Mouse (Mus musculus) G1E-ER4 (cell line): ENCODE data around the gene Scap. TPM values are rescaled to one million over a fixed set of nuclear protein-coding genes. Genes with fewer than 3 reads are reported as not detected.

Source experiments
- GATA1 ChIP-seq: IDR thresholded peaks from one replicate; pipeline ENCODE4 v1.8.0; 2012; ENCODE audit warnings: low read length, inconsistent platforms
- polyA plus RNA-seq: library from polyadenylated mRNA; stranded (reverse); fragments of >175 nt; gene quantifications from 2 replicates; pipeline ENCODE4 v1.2.3, GENCODE M21; 2012

The Scap gene
- polyA plus RNA-seq, 1 experiment = 318 TPM

- TF ChIP-seq GATA1 = no peak
Observed at GRCm38 (mm10) chr9:110407311-110408098, 74.4 kb downstream of the Scap start.

- no peak for TF ChIP-seq GATA1
Observed at GRCm38 (mm10) chr9:110408099-110408773, 75.1 kb downstream of the Scap start, which contains the start of gene Ptpn23. Gene Ptpn23, minus strand, starts transcription at chr9:110408213.

- TF ChIP-seq GATA1 = no peak
Observed at GRCm38 (mm10) chr9:110410908-110411887, 78.1 kb downstream of the Scap start.

- no peak for TF ChIP-seq GATA1
Observed at GRCm38 (mm10) chr9:110412926-110413325, 79.8 kb downstream of the Scap start.

- TF ChIP-seq GATA1 = no peak
Observed at GRCm38 (mm10) chr9:110413785-110414184, 80.7 kb downstream of the Scap start.

GRCm38 (mm10) chr9:110419511-110420112 lies 86.5 kb downstream of the Scap start, which contains the start of gene Ngp:
Gene Ngp, plus strand, starts transcription at chr9:110419747.
- TF ChIP-seq GATA1 = no peak

GRCm38 (mm10) chr9:110431241-110431640 lies 98.2 kb downstream of the Scap start:
- TF ChIP-seq GATA1 = no peak

- TF ChIP-seq GATA1 = no peak
Observed at GRCm38 (mm10) chr9:110433045-110433444, 100.0 kb downstream of the Scap start.

Other genes starting within 250 kb of the Scap start
- 129 and 147 TPM in 2 replicates for gene Smarcc1, start 215.6 kb upstream of the Scap start, polyA plus RNA-seq
- gene Dhx30, start 215.5 kb upstream of the Scap start, polyA plus RNA-seq = 35.3 and 40.3 TPM in 2 replicates
- gene Cspg5, start 89.5 kb upstream of the Scap start, polyA plus RNA-seq = 0.21 and 0.23 TPM in 2 replicates
- gene Elp6, start 28.1 kb upstream of the Scap start, polyA plus RNA-seq = 22.2 and 22.8 TPM in 2 replicates
- gene Ptpn23, start 74.9 kb downstream of the Scap start, polyA plus RNA-seq = 89.5 and 153 TPM in 2 replicates
- gene Ngp, start 86.5 kb downstream of the Scap start, polyA plus RNA-seq = not detected in 2 replicates
- 5.5 and 6.6 TPM in 2 replicates for gene Klhl18, start 143.4 kb downstream of the Scap start, polyA plus RNA-seq
- 0.02 TPM in 1 of 2 replicates, not detected in the other for gene Kif9, start 143.7 kb downstream of the Scap start, polyA plus RNA-seq
- gene Setd2, start 199.3 kb downstream of the Scap start, polyA plus RNA-seq = 12.2 and 40.5 TPM in 2 replicates